Mouse (Mus musculus) erythroblast, embryonic 14.5 days (primary cell): ENCODE measurements at regions not wholly inside any gene's neighbourhood (a gene's known extent, or its start where the extent isn't known, plus 50 kb on each side); places are given as distances from the start of the nearest gene placed in this dataset.

Source experiments
- GATA1 ChIP-seq: IDR thresholded peaks from 2 replicates; pipeline ENCODE4 v1.6.1; 2012; ENCODE audit warnings: low read length, inconsistent platforms, mixed read lengths
- TAL1 ChIP-seq: IDR thresholded peaks from 3 replicates; pipeline ENCODE4 v1.6.1; 2012; ENCODE audit warnings: low read length, inconsistent platforms, mixed read lengths

- TF ChIP-seq GATA1: no peak
- TF ChIP-seq TAL1: no peak
These were observed 52.0 kb upstream of the Nkx1-1 start for GRCm38 (mm10) chr5:33485765-33486164.
